Mouse (Mus musculus): Measurements from ENCODE around the gene Pbx3.

The Pbx3 gene

GRCm38 (mm10) chr2:34289726-34290125, 83.2 kb downstream of the Pbx3 start:
- DNase-seq (ENCODE audit: low spot score in 2 of 2), result no peak

GRCm38 (mm10) chr2:34284239-34284638, 88.7 kb downstream of the Pbx3 start:
- DNase-seq (ENCODE audit: low spot score in 2 of 2), result no peak

DNA sequence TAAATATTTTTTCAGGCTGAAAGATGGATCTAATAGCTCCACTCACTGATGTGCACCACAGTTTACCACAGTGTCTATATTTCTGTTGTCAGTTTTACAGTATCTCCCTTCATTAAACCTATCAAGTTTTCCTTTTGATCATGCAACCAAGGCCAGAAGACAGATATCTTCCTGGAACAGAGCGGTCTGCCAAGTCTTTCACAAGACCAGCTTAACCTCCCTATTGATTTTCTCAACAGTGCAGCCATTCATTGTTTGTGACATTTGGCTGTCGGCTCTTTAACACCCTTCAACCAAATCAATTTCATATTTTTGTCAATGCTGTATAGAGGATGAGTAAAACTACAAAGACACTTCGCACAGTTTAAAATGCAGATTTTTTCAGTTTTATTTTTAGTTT, 91.9 kb downstream of the Pbx3 start:
- no peak for DNase-seq (ENCODE audit: low spot score in 2 of 2)

DNA sequence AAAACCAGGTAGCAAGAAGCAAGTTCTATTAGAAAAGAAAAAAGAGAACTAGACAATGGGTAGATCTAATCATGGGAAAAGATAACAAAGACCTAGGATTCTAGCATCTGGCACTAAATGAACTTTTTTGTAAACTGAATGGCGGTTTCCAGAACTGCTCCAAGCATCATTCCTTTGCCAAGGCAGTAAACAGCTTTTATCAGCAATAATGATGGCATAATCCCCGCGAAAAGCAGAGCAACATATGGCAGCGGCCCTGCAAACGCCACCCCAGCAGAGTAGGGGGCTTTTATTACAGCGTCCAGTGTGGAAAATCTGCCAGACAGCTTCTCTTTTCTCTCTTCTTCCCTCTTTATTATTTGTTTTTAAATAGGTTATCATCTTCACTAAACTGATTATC, 93.2 kb downstream of the Pbx3 start:
- no peak for DNase-seq (ENCODE audit: low spot score in 2 of 2)

DNA sequence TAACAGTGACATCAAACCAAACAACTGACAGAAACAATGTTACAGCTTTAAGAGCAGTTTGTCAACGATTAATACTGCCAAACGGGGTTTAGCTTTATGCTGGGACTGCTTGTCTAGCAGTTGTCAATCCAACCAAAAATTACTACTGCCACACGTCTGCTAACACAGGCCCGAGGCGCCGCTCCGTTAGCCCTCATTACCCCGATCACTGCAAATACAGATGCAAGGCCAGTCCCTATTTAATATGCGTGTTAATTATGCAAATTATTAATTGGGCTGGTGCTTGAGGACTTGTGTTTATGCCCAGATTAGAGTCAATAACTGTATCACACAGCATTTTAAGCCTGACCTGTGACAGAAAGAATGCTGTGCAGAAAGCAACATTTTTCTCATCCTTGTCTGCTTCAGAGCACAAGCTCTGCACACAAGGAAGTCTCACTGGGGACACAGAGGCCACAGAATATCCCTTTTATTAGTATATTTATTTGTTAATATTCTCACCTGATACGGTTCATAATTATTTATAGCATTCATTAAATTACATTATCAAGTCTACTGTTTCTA, 97.2 kb downstream of the Pbx3 start:
- DNase-seq (ENCODE audit: low spot score in 2 of 2), result no peak

DNA sequence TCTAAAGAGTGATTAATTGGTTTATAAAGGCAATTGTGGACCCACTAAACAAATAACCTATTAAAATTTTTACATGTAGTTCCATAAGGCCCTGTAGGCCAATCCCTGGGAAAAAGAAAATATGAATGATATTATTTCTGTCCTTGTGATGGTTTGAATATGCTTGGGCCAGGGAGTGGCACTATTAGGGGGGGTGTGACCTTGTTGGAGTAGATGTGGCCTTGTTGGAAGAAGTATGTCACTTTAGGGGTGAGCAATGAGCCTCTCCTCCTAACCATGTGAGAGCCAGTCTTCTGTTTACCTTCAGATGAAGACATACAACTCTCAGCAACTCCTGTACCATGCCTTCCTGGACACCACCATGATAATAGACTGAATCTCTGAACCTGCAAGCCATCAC, 110.9 kb downstream of the Pbx3 start:
- DNase-seq (ENCODE audit: low spot score in 2 of 2), result no peak

DNA sequence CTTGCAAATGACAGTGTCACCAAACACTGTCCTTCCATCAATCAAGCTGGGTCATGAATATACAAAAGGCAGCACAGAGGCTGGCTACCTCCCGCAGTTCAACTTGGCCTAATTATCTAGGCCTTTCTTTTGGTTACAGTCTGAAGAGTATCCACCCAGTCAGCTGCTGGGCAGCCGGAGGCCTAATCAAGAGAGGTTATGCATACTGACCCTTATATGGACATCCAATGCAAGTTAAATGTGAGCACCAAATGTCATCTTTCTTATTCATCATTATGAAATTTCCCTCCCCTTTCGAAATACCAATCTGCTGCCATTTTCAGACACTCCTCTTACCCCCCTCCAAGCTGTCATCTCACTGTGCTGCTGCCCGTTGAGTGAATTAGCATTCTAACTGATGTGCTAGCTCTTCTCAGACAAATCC, 112.3 kb downstream of the Pbx3 start:
- DNase-seq (ENCODE audit: low spot score in 2 of 2), result no peak

GRCm38 (mm10) chr2:34258256-34258655, 114.7 kb downstream of the Pbx3 start:
- DNase-seq (ENCODE audit: low spot score in 2 of 2), result no peak

DNA sequence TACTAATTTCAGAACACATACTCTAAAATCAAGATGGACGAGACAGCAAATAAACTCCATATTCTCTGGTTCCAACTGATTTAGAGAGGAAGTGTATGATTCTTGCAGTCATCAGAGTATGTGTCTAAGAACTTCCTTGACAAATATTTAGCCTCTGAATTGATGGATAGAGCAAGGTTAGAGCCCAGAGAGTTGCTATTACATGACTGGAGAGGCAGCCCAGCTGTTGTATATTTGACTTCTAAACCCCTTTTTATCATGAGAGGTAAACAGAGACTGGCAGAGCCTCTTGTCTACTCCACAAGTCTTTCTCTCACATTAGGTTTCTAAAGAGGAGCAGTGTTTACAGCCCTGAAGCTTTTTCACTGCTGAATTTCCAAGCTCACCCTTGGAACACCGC, 115.3 kb downstream of the Pbx3 start:
- DNase-seq (ENCODE audit: low spot score in 2 of 2), result no peak

DNA sequence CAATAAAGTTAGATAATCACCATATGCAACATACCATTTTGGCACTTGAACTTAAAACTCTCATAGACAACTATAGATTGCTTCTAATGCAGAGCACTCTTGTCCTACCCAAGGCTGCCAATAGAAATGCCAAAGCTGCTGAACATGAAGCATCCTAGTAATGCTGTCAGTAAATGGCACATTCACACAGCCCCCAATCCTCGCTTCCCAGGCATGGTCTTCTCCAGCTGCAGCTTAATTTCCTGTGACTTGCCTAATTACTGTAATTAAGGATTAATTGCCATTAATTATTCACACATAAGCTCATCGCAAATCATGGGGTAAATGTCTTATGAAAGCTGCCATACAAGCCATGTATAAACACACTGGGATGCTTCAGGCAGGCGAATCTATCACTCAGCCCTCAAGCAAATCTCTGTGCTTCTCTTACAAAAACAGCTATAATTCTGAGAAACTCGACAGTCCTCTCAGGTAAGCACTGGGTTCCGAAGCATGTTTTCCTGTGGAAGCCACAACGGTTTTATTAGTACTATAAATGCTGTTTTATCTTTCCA, 116.9 kb downstream of the Pbx3 start:
- no peak for DNase-seq (ENCODE audit: low spot score in 2 of 2)

- DNase-seq (ENCODE audit: low spot score in 2 of 2), result no peak
These were observed 119.3 kb downstream of the Pbx3 start for GRCm38 (mm10) chr2:34253627-34254026.

DNA sequence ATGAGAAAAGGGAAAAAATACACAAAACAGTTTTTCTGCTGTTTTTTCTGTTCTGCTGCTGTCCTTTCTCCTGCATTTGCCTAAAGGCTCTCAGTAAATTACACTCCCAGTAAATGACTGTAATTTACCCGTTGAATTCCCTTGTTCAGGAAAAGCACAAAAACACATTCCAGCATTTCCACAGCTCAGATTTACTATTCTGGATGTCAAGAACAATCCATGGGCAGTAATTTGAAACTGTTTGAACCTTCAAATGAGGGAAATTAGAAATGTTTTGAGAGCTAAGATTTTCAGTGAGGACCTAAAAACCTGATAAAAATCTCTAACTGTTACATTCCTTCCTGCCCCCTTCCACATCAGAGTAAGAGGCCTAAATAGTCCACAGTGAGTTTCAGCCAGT, 119.8 kb downstream of the Pbx3 start:
- no peak for DNase-seq (ENCODE audit: low spot score in 2 of 2)

GRCm38 (mm10) chr2:34252286-34252685, 120.7 kb downstream of the Pbx3 start:
- DNase-seq (ENCODE audit: low spot score in 2 of 2), result no peak

DNA sequence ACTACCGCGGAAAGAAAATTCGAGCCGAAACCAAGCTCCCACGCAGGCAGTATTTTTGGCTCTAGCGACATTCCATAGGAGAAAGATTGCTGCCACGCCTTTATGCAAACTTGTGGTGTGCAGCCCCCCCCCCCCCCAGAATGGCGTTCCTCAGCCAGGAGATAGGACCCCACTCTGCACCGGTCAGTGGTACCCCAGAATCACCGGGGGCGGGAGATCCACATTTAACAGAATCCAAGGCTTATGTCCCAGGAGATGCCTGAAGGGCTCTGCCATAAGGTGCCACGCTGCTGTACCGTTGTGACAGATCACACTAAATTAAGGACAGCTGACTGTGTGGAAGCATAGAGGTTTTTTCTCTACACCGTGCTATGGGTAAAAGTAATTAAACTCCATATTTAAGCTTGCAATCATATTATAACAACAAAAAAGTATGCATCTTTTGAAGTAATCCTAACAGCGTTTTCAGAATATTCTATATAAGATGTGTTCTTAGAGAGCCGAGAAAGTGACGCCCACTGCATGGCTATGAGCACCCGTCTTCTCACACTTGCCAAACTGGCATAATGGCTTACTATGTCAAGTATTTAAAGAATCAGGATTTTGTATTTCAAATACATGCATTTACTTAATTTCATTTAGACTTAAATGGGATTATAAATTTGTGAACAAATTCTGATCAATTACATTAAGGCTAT, 122.8 kb downstream of the Pbx3 start:
- DNase-seq (ENCODE audit: low spot score in 2 of 2), result no peak

- peak; percentile 18 to 65 for DNase-seq (ENCODE audit: low spot score in 2 of 2)
These were observed 123.6 kb downstream of the Pbx3 start for GRCm38 (mm10) chr2:34249141-34249960.

GRCm38 (mm10) chr2:34240885-34241284, 132.1 kb downstream of the Pbx3 start:
- no peak for DNase-seq (ENCODE audit: low spot score in 2 of 2)

GRCm38 (mm10) chr2:34239315-34239858, 133.6 kb downstream of the Pbx3 start:
- DNase-seq (ENCODE audit: low spot score in 2 of 2), result no peak

DNA sequence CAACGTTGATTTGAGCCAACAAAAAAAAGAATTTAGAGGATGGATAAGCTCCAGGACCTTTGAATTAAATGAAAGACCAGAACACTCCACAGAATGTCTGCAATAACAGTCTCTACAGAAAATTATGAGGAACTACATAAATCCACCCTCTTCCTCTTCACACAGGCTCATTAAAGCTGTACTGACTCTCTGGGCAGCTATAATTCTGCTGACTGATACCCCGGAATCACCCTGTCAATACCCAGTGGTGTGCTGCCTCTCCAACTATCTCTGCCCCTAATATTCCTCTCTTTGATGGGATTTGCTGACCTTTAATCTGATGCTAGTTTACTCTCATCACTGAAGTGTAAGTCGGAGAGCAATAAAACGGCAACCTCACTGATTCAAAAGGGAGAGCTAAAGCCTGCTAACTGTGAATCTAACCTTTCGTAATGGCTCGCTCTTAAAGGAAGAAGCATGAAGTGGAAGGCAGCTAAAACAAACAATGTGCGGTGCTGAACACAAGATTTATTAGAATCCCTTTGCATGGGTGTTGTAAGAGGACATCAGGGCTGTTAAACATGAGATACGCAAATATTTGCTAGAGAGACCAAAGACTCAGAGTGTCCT, 137.4 kb downstream of the Pbx3 start:
- no peak for DNase-seq (ENCODE audit: low spot score in 2 of 2)

DNA sequence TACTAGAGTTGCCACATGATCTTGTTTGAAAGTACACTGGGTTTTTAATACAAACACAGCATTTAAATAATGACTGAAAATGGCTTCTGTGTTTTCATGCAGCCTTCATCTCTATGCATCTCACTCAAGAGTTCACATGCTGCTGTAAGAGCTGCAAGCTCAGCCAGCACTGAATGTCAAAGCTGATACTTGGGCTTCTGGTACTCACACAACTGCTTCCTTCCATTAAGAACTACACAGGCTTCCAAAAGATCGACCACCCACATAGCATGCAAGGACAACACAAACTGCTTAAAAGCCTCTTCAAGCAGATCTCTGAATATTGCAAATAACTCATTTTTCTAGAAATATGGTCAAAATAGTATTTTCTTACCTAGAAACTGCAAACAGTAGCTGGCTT, 138.7 kb downstream of the Pbx3 start:
- no peak for DNase-seq (ENCODE audit: low spot score in 2 of 2)

DNA sequence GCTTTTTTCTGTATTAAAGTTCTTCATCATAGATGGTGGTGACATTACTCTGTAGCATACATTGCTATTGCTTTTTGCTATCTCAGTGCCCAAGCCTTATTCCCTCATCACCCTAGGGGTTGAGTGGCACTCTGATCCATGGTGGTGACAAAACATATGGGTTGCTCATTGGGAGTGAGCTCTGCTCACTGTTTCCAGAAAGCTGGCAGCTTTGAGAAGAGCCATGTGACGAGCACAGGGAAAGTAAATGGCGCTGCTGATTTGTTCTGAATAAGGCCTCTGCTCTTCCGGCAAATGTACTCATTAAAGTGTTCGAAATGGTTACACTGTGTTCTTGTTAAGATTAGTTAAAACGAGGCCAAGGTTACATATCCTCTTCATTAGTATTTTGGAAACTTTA, 139.7 kb downstream of the Pbx3 start:
- no peak for DNase-seq (ENCODE audit: low spot score in 2 of 2)

DNA sequence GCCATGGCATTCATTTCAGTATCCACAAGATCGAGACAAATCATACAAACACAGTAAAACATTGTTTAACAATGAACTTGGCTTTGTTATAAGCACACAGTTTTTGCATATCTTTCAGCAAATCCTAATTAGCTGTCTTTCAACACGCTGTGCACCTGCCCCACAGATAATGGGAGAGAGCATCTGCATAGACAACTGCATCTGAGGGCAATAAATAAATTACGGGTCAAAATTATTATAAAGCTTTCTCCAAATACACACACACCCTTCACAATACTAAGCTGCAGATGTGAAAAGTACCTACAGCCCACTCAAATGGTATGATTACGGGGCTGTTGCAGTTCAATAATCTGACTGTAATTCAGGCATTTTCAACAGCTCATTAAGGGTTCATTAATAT, 145.3 kb downstream of the Pbx3 start:
- DNase-seq (ENCODE audit: low spot score in 2 of 2), result no peak

DNA sequence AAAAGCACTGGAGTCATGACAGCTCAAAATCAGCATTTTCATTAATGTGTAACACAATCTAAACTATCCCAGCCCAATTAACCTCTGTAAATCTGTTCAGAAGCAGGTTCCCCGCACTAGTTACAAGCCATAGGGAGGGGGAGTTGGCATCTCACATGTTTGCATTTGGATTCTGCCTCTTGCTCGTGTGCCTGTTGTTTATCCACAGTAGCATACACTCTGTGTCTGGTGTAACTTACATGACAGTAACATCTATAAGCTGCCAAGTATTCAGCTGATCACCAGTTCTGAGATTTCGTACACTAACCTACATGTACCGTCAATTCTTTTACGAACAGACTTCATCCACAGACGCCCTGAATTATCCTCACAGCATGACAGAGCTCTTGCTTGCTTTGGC, 147.5 kb downstream of the Pbx3 start:
- DNase-seq (ENCODE audit: low spot score in 2 of 2), result no peak
